Mouse (Mus musculus) midbrain, embryonic 15.5 days (tissue): ENCODE data around the gene Unc13b. TPM values are rescaled to one million over a fixed set of nuclear protein-coding genes. Genes with fewer than 3 reads are reported as not detected.

ENCODE experiments used
- ATAC-seq: fragments of 200-750 bp; cut with Nextera tagmentation; replicated peaks from 2 replicates; pipeline ENCODE4 v1.8.0; 2017; ENCODE audit warnings: moderate TSS enrichment
- H3K27ac ChIP-seq: fragments of 300-500 bp; sonication (generic); 2 replicates; pipeline ENCODE4 v1.5.1; 2015; ENCODE audit warnings: mild to moderate bottlenecking, inconsistent platforms
- H3K27me3 ChIP-seq: fragments of 300-500 bp; sonication (generic); replicated peaks from 2 replicates; pipeline ENCODE4 v1.6.1; 2015; ENCODE audit warnings: inconsistent platforms
- H3K36me3 ChIP-seq: fragments of 300-500 bp; sonication (generic); replicated peaks from 2 replicates; pipeline ENCODE4 v1.6.1; 2015; ENCODE audit warnings: inconsistent platforms
- H3K4me1 ChIP-seq: fragments of 300-500 bp; sonication (generic); 2 replicates; pipeline ENCODE4 v1.6.1; 2015; ENCODE audit warnings: inconsistent platforms
- H3K4me2 ChIP-seq: fragments of 300-500 bp; sonication (generic); 2 replicates; pipeline ENCODE4 v1.6.1; 2015; ENCODE audit warnings: inconsistent platforms, mild to moderate bottlenecking, moderate library complexity
- H3K4me3 ChIP-seq: fragments of 300-500 bp; sonication (generic); 2 replicates; pipeline ENCODE4 v1.5.1; 2015; ENCODE audit warnings: mild to moderate bottlenecking, inconsistent platforms
- H3K9ac ChIP-seq: fragments of 300-500 bp; sonication (generic); 2 replicates; pipeline ENCODE4 v1.6.1; 2015; ENCODE audit warnings: mild to moderate bottlenecking, inconsistent platforms
- H3K9me3 ChIP-seq: fragments of 300-500 bp; sonication (generic); 2 replicates; pipeline ENCODE4 v1.6.1; 2016; ENCODE audit warnings: inconsistent platforms
- WGBS: fragments of 180-500 bp; shearing (Covaris S2); methylation state at CpG from one replicate; pipeline ENCODE4 v1.1.7; 2015; ENCODE audit warnings: mixed read lengths; 5-methylcytosine and 5-hydroxymethylcytosine counted together
- polyA plus RNA-seq: library from polyadenylated mRNA; unstranded; fragments of >200 nt; fragmentation: Nextera tagmentation; extraction: Ambion mirVana; gene quantifications from 2 replicates; pipeline ENCODE4 v1.2.1, GENCODE M21; 2015

Gene Unc13b
- polyA plus RNA-seq, 1 experiment from 2014 or later, result 21.2 TPM

GRCm38 (mm10) chr4:43029749-43030148 is 29.0 kb upstream of the Unc13b start:
- Histone ChIP-seq H3K4me3 (no peak overlapping the region), H3K9ac (no peak overlapping the region), H3K36me3 (peaks cover 35% of the 10 kb centered on the region), H3K4me2 (no peak overlapping the region; the same call in 1 of the 2 replicates), H3K4me1 (peaks cover 32% of the 10 kb centered on the region), H3K27me3 (no peaks in the 10 kb centered on the region), H3K9me3 (no peaks in the 10 kb centered on the region), H3K27ac (no peak overlapping the region)
- 94% methylated on average over 9 of the region's 9 CpGs for WGBS
- no peak for ATAC-seq

DNA sequence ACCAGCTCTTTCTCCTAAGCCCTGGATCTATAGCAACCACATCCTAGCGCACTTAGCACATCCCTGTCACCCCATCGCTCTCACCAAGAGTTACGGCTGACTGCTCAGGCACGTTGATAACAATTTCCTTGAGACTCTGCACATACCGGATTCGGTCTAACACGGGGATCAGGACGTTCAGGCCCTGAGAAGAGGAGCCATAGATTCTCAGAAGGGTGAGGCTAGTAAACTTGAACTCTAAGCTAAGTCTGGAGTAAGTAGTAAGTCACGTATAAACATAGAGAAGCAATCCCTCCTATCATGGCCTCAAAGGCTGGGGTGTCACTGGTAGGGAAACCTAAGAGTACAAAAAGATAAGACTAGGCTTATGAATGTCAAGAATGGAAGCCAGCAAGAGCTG is 28.4 kb upstream of the Unc13b start:
- no peak for ATAC-seq
- WGBS, result 75% methylated on average over 9 of the region's 9 CpGs
- Histone ChIP-seq H3K36me3 (peaks cover 40% of the 10 kb centered on the region), H3K4me1 (peaks cover 28% of the 10 kb centered on the region), H3K27ac (peak overlapping the region; percentile 82; the same call in 1 of the 2 replicates), H3K27me3 (no peaks in the 10 kb centered on the region), H3K4me2 (peak overlapping the region; percentile 86), H3K4me3 (peak overlapping the region; percentile 64), H3K9me3 (no peaks in the 10 kb centered on the region), H3K9ac (peak overlapping the region; percentile 67)

DNA sequence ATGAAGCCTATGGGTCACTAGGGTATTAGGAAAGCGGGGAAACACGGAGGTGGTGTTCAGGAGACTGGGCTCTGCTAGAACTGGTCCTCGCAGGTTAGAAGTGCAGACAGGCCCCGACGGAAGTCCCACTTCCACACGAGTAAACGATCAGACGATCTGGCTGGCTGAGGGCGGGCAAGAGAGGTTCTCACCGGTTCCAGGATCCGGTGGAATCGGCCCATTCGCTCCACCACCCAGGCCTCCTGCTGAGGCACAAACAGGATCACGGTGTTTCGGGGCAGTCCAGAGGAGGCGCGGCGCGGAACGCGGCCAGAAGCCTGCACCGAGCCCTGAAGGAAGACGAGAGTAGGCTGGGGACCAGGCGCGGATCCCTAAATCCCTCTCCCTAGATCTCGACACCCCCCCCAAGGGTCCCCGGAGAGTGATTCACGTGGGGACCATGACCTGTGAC is 27.9 kb upstream of the Unc13b start:
- H3K27ac ChIP-seq, result peak overlapping the region; percentile 82
- H3K4me1 ChIP-seq, result peaks cover 28% of the 10 kb centered on the region
- H3K36me3 ChIP-seq, result peaks cover 45% of the 10 kb centered on the region
- H3K9ac ChIP-seq, result peak overlapping the region; percentile 67
- H3K9me3 ChIP-seq, result no peaks in the 10 kb centered on the region
- H3K4me2 ChIP-seq, result peak overlapping the region; percentile 86
- H3K27me3 ChIP-seq, result no peaks in the 10 kb centered on the region
- no peak; the same call in 1 of the 2 replicates for ATAC-seq
- H3K4me3 ChIP-seq, result peak overlapping the region; percentile 64
- 1% methylated on average over 28 of the region's 28 CpGs for WGBS

- Histone ChIP-seq H3K36me3 (peaks cover 51% of the 10 kb centered on the region), H3K9me3 (no peaks in the 10 kb centered on the region), H3K4me1 (peaks cover 28% of the 10 kb centered on the region), H3K4me3 (peak within 1 kb of the TSS; percentile 64), H3K9ac (peak within 1 kb of the TSS; percentile 67), H3K27ac (peak within 1 kb of the TSS; percentile 82), H3K4me2 (peak within 1 kb of the TSS; percentile 86), H3K27me3 (no peaks in the 10 kb centered on the region)
- peak; percentile 96 for ATAC-seq
- under 1% methylated on average over 38 of the region's 38 CpGs for WGBS
These were observed 27.3 kb upstream of the Unc13b start, which contains the start of gene Stoml2 for GRCm38 (mm10) chr4:43031237-43031995. Gene Stoml2 (minus strand): TSS chr4:43031710.

GRCm38 (mm10) chr4:43032501-43032900 is 26.3 kb upstream of the Unc13b start:
- no peak overlapping the region for H3K4me2 ChIP-seq
- WGBS, result 95% methylated on average over 1 of the region's 1 CpGs
- no peaks in the 10 kb centered on the region for H3K9me3 ChIP-seq
- peak overlapping the region; percentile 82 for H3K27ac ChIP-seq
- H3K4me1 ChIP-seq, result peaks cover 33% of the 10 kb centered on the region
- no peaks in the 10 kb centered on the region for H3K27me3 ChIP-seq
- no peak overlapping the region for H3K9ac ChIP-seq
- H3K4me3 ChIP-seq, result no peak overlapping the region
- ATAC-seq, result no peak
- H3K36me3 ChIP-seq, result peaks cover 50% of the 10 kb centered on the region

DNA sequence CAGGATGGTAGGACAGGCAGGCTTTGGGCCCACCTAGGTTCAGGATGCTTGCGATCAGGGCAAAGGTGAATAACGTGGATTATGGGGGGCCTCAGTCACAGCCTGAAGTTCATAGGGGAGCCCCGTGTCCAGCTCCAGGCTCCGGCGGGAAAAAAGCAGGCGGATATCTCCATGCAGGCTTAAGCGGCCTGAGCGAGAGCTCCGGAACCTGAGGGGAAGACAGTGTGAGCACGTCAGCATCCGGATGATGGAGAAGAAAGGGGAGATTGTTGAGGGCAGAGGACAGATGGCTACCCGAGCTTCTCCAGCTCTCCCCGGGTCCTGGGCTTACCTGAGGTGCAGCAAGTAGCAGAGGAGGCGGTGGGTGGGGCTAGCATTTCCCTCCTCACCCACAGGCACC is 25.3 kb upstream of the Unc13b start:
- H3K9me3 ChIP-seq, result no peaks in the 10 kb centered on the region
- no peak overlapping the region for H3K4me2 ChIP-seq
- no peaks in the 10 kb centered on the region for H3K27me3 ChIP-seq
- WGBS, result 88% methylated on average over 14 of the region's 14 CpGs
- no peak for ATAC-seq
- H3K4me3 ChIP-seq, result no peak overlapping the region
- no peak overlapping the region for H3K9ac ChIP-seq
- H3K4me1 ChIP-seq, result peaks cover 43% of the 10 kb centered on the region
- peaks cover 41% of the 10 kb centered on the region for H3K36me3 ChIP-seq
- no peak overlapping the region for H3K27ac ChIP-seq

DNA sequence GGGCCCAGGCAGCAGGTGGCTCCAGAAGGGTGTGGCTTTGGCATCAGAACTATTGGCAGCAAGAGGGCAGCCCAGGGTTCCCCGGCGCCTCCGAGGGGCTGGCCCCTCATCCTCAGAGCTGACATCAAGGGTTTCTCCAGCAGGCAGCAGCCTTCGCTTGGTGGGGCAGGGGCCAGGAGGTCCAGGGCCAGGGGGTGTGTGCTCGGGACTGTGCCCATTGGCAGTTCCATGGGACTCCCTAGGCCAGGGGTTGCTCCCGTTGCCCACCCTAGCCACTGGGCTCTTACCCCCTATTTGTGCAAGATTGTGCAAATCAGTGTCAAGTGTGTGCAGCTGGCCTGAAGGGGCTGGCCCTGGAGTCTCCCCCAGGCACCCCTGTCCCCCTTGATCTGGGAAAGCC is 22.9 kb upstream of the Unc13b start:
- H3K4me3 ChIP-seq, result no peak overlapping the region
- WGBS, result 92% methylated on average over 6 of the region's 6 CpGs

DNA sequence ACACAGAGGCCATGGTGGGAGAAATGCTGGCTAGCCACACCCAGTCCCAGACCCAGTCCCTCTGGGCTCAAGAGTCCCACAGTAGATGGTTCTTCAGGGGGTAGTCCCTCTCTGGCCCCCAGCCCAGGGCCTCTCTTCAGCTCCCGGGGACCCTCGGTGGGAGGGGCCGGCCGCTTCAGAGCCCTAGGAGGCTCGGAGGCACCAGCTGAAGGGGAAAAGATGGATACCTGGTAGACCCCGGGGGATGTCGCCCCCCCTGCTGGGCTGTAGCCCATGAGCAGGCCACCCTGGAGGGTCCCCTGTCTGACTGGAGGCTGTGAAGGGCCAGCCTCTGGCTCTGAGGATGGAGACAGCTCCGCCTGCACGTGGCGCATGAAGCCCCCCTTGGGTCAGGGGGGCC is 22.4 kb upstream of the Unc13b start:
- Histone ChIP-seq H3K9me3 (no peaks in the 10 kb centered on the region), H3K4me3 (no peak overlapping the region), H3K4me2 (no peak overlapping the region), H3K27me3 (no peaks in the 10 kb centered on the region), H3K36me3 (peaks cover 36% of the 10 kb centered on the region), H3K4me1 (peaks cover 45% of the 10 kb centered on the region), H3K27ac (no peak overlapping the region), H3K9ac (no peak overlapping the region)
- 89% methylated on average over 9 of the region's 10 CpGs for WGBS
- no peak for ATAC-seq

More for the DNA sequence above, 22.9 kb upstream of the Unc13b start:
- no peaks in the 10 kb centered on the region for H3K27me3 ChIP-seq
- ATAC-seq, result no peak
- no peaks in the 10 kb centered on the region for H3K9me3 ChIP-seq
- H3K9ac ChIP-seq, result no peak overlapping the region
- H3K4me2 ChIP-seq, result no peak overlapping the region
- peaks cover 43% of the 10 kb centered on the region for H3K4me1 ChIP-seq
- no peak overlapping the region for H3K27ac ChIP-seq
- peaks cover 36% of the 10 kb centered on the region for H3K36me3 ChIP-seq

DNA sequence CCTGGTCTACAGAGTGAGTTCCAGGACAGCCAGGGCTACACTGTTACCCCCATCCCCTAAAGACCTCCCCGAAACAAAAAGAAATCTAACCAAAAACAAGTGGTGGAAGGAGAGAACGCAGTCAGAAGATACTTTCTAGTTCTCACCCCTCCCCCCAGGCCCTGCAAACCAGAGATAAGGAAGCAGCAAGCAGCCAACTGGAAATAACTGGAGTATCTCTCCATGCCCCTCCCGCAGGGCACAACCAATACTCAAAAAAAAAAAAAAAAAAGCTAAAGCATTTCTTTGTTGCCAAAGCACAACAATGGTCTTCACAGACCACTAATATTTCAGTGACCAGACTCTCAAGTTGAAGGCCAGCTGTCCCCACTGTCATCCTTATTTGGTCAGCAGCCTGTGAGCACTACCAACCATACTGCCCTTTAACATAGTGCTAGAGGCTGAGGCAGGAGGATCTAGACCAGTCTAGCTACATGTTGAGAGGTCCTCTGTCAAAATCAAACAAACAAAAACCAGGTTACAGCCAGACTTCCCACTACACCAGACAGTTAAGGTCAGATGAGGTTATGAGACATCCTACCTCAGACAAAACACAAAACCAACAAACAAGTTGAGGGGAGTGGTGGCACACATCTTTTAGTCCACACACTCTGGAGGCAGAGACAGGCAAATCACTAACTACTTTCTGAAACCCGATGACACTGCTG is 20.7 kb upstream of the Unc13b start:
- peaks cover 34% of the 10 kb centered on the region for H3K4me1 ChIP-seq
- H3K27ac ChIP-seq, result no peak overlapping the region
- peak overlapping the region; percentile 62 for H3K4me2 ChIP-seq
- H3K4me3 ChIP-seq, result peak overlapping the region; percentile 76; the same call in 1 of the 2 replicates
- WGBS, result 71% methylated on average over 4 of the region's 4 CpGs
- no peaks in the 10 kb centered on the region for H3K9me3 ChIP-seq
- no peak overlapping the region for H3K9ac ChIP-seq
- ATAC-seq, result no peak
- peaks cover 36% of the 10 kb centered on the region for H3K36me3 ChIP-seq
- H3K27me3 ChIP-seq, result no peaks in the 10 kb centered on the region

DNA sequence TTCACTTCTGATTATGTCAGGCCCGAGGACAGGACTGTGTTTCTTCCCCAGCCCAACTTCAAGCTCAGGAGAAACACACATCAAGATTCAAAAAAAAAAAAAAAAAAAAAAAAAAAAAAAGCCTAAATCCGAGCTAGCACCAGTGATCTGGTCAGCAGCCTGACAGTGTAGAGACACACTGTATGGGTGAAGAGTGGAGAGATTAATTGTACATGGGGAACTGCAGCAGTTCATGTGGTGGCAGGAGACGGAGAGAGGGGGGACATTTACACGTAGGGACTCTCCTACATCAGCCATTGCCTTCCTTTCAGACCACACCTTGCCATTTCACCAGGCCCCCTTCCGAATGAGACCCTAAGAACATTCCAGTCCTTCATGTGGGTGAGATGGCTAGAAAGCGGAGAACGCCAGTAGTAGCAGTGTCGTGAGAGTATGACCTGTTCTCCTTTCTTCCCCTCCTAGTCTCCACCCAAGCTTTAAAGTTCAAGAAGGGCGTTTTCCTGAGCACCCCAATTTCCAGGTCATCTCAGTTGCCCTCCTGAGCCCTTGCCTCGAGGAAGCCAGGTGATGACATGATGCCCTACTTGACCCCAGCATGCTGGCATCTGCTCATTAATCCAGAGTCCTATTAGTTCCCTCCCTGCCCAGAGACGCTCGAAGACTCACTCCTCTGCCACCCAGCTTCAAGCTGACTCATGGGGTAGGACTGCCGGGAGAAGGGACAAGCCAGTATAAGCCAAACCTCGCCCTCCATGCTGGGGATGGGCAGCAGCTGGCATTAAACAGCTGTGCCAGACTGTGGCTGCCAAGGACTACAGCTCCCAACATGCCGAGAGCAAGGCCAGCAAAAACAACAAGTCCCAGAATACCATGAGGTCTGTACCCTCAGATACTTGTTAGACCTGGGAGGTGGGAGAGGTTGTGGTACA is 19.9 kb upstream of the Unc13b start:
- Histone ChIP-seq H3K4me3 (peak overlapping the region; percentile 76), H3K9ac (peak overlapping the region; percentile 74), H3K27ac (peak overlapping the region; percentile 79), H3K36me3 (peaks cover 29% of the 10 kb centered on the region), H3K27me3 (no peaks in the 10 kb centered on the region), H3K4me1 (peaks cover 40% of the 10 kb centered on the region), H3K4me2 (peak overlapping the region; percentile 62), H3K9me3 (no peaks in the 10 kb centered on the region)
- ATAC-seq, result no peak
- 55% methylated on average over 15 of the region's 15 CpGs for WGBS

- H3K27me3 ChIP-seq, result no peaks in the 10 kb centered on the region
- H3K4me2 ChIP-seq, result peak overlapping the region; percentile 62
- H3K36me3 ChIP-seq, result peaks cover 21% of the 10 kb centered on the region
- ATAC-seq, result peak; percentile 38
- 1% methylated on average over 11 of the region's 11 CpGs for WGBS
- H3K4me1 ChIP-seq, result peaks cover 48% of the 10 kb centered on the region
- peak overlapping the region; percentile 79 for H3K27ac ChIP-seq
- peak overlapping the region; percentile 74 for H3K9ac ChIP-seq
- peak overlapping the region; percentile 76 for H3K4me3 ChIP-seq
- no peaks in the 10 kb centered on the region for H3K9me3 ChIP-seq
These were observed 19.1 kb upstream of the Unc13b start for GRCm38 (mm10) chr4:43039609-43040008.
